Mouse (Mus musculus) T-helper 1 cell (primary cell): ENCODE measurements around the gene Uba52.

ENCODE experiments used
- in situ Hi-C: fragments of 300-600 bp; cut with MboI, MseI; formaldehyde crosslinking; loops from one replicate; pipeline ENCODE4 v1.15.1; 2025; ENCODE audit warnings: high pct_unique_total_duplicates

Uba52 gene

DNA sequence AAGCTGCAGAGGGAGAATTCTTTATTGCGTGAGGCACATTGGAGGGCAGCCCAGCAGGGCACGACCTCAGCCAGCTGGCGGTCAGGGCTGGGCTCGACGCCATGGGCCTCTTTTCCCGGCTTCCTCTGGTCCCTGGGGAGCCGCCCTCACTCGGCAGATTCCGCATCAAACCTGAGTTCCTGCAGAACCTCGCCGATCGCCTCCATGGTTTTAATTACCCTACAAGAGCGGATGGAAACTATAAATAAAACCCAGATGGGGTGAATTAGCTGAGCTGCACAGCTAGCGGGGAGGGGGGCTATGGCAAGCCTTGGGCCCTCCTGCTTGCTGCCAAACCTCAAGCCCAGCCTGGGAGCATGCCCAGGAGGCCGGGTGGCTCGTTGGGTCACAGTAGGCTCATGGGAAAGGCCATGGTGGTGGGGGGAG lies 6.3 kb downstream of the Uba52 start:
- in situ Hi-C loops, result loop anchor here (5.0 kb wide), 1 partner anchor 87 kb away; no protein-coding TSS in a partner anchor

DNA sequence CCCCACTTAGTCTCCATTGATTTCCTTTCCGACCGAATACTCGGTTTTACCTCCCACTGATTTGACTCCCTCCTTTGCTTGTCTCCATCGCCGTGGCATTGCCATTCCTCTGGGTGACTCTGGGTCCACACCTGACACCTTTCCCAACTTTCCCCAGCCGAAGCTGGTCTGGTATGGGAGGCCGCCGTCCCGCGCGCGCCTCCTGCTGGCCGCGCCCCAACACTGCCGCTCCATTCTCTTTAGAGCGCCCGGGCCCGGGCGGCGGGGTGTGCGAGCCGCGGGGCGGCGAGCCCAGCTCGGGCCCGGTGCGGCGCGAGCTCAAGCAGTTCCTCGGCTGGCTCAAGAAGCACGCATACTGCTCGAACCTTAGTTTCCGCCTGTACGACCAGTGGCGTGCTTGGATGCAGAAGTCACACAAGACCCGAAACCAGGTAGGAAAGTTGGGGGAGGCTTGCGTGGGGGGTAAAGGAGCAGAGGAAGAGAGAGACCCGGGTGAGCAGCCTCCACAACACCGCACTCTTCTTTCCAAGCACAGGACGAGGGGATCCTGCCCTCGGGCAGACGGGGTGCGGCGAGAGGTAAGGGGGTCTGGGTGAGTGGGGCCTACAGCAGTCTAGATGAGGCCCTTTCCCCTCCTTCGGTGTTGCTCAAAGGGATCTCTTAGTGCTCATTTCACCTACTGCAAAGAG lies 7.4 kb downstream of the Uba52 start:
- in situ Hi-C loops, result loop anchor here (5.0 kb wide), 1 partner anchor 86 kb away; no protein-coding TSS in a partner anchor

DNA sequence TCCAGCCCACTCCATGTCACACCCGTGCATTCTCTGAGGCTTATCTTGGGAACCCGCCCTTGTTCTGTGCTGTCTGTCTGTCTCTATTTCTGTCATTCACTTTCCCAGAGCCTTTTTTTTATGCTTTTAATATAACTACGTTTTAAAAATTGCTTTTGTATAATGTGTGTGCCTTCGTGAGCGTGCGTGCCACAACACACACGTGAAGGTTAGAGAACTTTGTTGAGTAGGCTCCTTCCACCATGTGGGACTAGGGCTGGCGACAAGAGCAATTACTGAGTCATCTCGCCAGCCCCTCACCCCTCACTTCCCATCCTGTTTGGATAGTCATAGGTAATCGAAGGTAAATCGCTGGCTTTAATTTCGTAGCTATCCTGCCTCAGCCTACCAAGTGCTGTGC lies 8.1 kb downstream of the Uba52 start:
- in situ Hi-C loops, result loop anchor here (5.0 kb wide), 1 partner anchor 85 kb away; no protein-coding TSS in a partner anchor

DNA sequence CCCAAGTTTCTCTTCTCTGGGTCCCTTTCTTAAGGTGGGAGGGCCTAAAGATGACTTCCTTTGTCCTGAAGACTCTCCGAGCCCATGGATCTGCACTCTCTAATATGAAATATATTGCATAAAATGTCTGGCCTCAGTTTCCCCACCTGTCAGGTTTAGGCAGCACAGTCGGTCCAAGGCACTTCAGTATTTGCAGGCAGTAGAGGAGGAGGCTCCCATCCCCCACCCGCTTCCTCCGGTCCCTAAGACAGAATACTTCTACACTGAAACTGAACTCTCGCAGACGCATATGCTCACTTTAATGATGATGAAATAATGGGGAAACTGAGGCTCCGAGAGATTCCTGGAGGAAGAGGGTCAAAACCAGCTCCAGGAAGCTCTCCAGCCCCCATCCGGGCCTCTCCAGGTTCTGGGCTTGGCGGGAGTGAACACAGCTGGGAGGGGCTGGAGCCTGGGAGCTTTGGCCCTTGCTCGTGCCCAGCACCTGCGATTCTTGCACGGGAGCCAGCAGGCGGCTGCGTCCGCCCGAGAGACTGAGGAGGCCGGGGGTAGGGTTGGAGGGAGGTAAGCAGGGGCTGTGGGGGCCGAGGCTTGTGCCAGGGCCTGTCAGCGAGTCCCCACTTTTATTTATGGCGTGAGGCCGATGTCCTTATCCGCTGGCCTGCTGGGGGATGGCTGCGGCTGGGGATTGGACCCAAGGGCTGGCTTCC lies 8.6 kb downstream of the Uba52 start:
- in situ Hi-C loops, result loop anchor here (5.0 kb wide), 1 partner anchor 85 kb away; no protein-coding TSS in a partner anchor

DNA sequence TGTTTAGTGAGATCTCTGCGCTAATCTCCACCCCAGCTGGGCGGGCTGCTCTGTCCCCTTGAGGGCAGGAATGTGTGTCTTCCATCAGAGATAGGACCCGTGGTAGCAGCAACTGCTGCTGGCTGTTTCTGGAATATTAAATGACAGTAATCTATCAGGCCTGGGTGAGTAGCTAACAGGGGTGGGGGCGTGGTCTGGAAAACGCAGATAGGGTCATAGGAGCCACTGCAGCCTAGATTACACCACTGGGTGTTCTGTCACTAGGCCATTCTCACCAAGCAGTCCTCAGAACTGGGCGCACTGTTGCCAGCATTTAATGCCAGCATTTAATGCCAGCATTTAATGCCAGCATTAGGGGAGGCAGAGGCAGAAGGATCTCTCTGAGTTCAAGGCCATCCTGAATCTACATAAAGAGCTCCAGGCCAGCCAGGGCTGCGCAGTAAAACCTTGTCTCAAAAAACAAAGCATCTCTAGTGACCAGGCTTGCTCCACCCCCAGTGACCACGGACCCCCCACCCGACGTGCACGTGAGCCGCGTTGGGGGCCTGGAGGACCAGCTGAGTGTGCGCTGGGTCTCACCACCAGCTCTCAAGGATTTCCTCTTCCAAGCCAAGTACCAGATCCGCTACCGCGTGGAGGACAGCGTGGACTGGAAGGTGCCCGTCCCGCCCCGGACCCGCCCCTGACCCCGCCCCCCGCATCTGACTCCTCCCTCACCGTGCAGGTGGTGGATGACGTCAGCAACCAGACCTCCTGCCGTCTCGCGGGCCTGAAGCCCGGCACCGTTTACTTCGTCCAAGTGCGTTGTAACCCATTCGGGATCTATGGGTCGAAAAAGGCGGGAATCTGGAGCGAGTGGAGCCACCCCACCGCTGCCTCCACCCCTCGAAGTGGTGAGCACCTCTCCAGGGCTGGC lies 10.0 kb downstream of the Uba52 start:
- in situ Hi-C loops, result loop anchor here (5.0 kb wide), 1 partner anchor 83 kb away; no protein-coding TSS in a partner anchor

DNA sequence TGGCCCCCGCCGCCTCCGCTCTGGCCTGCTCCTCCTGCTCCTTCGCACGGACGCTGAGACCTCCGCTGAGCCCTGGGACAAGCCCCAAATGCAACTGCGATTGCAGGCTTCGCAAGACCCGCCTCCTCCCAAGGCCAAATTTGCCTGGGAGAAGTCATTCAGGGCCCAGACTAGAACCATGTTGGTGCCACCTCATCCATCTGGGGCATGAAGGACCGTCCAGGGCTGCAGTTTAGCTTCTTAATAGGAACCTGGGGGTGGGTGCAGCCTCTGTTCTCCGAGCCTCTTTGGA lies 14.9 kb downstream of the Uba52 start:
- in situ Hi-C loops, result no loop called here

DNA sequence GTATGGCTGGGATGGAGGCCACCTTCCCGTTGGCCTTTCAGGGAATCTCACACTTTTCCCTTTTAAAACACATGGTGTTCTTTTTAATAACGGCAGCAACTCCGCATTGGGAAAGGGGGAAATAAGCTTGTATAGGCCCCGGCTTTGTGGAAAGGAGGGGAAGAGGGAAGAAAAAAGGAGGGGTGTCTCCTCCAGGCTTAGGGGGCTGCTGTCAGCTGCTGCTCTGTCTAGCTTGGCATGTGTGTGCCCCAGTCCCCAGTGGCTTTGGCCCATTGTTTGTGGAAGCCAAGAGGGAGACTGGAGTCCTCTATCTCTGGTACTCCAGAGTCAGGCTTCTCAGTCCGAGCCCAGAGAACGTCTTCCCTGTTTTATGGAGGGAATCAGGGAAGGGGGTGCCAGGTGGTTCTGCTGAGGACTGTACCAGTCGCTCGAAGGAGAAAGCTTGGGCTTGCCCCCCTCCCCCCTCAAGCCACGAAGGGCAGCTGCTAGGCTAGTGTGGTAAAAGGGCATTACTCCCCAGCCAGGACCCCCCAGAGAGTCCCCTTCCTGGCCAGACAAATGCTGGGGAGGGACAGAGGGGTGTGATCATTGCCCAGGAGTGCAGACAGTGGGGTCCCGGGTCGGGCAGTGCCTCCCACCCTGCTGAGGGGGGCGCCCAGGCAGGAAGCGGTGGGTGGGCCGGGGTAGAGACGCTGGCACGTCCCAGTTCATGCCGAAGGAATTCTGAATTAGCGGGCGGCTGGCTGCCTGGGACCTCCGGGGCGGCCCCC lies 15.4 kb downstream of the Uba52 start:
- in situ Hi-C loops, result no loop called here

DNA sequence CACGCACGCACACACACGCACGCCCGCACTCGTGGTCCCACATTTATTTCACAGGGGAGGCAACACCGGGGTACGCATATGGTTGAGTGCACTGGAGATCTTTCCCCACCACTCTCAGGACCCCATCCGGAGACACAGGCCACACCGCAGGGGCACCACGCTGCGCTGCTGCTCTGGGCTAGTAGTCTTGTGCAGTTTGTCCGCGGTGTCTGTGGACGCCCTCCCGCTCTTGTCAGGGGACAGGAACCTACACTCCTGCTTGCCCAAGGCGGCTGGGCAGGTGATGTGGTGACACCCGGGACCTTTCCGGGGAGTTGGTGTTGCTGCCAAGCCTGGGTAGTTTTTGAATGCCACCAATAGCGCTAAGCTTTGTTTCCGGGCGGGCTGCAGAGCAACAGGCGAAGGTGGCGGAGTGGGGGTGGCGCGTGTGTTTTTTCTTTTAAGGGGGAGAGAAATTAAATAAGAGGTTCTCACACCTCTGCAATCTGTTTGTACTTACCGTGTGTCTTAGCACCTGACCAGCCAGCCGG lies 16.1 kb downstream of the Uba52 start:
- in situ Hi-C loops, result no loop called here

DNA sequence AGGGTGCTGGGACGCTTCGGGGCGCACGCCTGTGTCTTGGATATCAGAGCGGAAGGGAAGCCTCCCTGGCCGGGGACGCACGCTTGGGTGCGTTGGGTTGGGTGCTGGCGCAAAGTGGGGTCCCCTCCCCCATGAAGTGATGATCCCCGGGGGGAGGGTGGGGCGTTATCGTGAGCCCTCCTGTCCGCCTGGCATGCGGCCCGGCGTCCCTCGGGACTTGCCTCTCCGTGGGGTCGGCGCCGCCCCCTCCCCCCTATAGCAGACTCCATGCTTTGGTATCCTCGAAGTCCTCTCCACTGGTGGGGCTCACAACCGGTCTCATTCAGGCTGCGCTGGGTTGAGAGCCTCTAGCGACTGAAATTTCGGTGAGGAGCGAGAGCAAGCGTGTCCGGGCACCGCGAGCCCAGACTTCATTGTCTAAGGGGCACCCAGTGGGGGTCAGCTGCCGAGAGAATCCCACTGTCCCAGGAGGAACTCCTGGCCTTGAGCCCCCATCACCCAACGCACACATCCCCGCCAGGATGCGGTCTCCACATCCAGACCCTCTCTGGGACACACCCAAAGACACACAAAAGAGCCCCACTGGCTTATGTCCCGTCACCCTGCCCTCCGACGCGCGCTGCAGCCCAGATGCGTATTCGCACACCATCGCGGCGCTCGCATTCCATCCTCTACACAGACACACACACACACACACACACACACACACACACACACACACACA lies 16.7 kb downstream of the Uba52 start:
- in situ Hi-C loops, result no loop called here

DNA sequence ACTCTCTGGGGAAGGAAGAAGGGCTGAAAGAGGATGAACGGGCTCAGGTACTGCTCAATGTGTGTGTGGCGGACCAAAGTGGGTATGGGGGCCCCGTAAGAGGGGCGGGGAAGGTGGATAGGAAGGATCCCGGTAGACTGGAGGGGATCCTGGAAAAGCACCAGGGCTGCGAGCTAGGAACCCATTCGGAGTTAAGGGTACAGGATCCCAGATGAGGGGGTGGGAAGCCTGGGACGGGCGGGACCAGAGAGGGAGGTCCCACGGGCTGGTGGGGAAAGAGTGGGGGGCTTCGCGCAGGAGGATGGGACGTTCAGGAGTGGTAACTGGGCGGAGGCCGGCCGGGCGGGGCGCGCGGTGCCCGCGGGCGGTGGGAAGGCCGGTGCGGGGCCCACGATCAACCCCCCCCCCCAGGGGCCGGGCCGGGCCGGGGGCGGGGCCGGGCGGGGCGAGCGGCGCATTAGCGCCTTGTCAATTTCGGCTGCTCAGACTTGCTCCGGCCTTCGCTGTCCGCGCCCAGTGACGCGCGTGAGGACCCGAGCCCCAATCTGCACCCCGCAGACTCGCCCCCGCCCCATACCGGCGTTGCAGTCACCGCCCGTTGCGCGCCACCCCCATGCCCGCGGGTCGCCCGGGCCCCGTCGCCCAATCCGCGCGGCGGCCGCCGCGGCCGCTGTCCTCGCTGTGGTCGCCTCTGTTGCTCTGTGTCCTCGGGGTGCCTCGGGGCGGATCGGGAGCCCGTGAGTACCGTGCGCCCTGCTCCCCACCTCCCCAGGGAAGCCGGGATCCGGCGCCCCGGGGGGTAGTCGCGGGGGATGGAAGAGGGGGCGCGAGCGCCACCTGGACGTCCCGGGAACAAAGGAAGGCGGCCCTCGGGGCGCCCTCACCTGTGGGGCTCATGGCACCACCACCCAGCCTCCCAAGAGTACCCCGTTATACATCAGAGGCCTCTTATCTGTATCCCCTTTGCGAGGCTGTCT lies 17.6 kb downstream of the Uba52 start, which contains the start of gene Crlf1:
Gene Crlf1, plus strand, starts transcription at position 495 of the 977 bp plus-strand sequence.
- in situ Hi-C loops, result no loop called here

DNA sequence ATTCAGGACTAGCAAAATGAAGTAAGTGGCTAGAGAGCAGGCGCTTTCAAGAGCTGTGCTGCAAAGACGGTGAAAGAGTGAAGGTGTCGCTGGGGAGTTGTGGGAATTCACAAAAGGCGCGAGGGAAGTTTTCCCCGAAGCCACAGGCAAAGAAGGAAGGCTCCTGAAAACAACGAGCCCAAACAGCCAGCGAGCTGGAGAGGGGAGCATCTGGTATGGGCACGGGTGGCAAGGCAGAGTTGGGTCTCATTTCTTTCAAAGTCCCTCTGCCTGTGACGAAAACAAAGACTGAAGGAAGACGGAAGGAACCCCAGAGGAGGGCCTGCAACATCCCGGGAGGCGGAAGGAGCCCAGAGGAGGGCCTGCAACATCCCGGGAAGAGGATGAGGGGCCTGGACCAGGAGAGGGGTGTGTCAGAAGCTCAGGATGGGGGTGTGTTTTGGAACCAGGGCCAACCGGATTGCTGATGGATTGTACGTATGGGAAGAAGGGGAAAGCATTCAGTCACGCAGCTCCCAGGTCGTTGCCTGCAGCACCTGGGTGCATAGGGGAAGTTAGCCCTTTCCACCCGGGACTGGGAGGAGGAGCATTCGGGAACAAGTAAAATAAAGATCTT lies 19.6 kb downstream of the Uba52 start:
- in situ Hi-C loops, result no loop called here

DNA sequence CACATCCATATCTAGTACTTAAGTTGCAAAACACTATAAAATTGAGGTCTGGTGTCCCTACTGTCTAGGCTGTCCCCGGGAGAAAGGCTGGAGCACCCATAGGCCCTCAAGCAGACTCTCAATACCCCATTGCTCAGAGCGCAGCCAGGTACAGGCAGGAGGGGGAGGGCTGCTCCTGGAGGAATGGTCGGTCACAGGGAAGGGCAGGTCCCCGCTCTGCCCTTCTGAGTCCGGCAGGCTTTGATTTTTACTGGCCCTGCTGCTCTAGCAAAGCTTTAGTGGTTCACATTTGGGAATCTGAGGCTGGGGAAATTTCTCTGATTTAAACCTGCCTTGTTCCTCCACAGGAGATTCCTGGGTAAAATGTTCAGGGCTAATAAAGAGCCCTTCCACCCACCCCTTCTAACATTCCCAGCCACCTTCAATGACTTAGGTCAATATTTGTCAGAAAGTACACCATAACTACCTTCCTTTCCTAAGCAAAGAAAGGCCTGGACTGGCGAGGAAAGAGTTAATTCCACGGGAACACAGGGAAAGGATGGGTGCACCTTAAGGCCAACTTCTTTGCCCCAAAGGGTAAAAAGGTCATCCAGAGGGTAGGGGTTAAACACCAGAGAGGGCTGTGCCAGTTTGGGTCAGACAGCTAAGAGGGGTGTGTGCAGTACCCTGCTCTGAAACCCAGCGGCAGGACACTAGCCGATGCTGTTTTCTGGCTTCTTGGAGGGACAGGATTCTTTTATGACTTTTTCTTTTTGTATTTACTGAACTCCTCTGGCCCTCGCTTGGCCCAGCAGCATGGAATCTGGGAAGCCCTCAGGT lies 20.3 kb downstream of the Uba52 start:
- in situ Hi-C loops, result no loop called here

DNA sequence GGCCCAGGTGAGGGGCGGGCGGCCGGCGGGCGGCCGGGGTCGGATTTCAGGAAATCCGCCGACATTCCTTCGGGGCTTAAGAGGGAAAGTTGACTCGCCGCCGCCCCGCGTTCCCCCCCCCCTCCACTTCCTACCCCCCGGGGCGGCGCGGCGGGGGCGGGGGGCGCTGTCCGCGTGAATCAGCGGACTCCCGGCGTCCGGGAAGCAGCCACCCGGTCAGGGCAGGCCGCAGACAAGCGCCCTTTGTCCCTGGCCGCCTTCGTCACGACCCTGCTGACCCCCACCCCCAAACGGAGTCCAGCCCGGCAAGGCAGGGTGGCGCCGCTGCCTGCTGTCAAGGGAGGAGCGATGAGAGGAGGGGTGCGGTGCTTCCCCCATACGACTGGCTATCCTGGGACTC lies 21.0 kb downstream of the Uba52 start:
- in situ Hi-C loops, result no loop called here

DNA sequence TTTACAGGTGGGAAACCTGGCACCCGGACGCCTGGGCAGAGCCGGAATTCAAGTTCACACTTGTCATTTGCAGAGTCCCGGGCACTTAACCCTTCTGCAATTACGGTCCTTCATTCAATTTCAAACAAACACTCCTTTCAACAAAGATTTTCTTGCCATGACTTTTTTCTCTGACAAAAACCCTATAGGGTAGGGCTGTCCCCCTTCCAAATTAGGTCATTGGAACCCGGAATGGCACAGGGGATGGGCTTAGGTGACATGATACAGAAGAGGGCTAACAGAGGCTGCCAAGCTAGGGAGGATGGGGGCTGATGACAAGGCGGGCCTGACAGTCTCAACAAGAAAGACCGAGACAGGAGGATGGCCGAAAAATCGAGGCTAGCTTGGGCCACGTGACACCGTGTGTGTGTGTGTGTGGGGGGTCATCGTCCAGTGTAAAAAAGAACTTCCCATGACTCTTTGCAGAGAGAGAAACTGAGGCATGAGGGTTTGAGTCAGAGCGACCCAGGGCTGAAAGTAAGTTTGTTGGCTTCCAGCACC lies 21.6 kb downstream of the Uba52 start:
- in situ Hi-C loops, result no loop called here

DNA sequence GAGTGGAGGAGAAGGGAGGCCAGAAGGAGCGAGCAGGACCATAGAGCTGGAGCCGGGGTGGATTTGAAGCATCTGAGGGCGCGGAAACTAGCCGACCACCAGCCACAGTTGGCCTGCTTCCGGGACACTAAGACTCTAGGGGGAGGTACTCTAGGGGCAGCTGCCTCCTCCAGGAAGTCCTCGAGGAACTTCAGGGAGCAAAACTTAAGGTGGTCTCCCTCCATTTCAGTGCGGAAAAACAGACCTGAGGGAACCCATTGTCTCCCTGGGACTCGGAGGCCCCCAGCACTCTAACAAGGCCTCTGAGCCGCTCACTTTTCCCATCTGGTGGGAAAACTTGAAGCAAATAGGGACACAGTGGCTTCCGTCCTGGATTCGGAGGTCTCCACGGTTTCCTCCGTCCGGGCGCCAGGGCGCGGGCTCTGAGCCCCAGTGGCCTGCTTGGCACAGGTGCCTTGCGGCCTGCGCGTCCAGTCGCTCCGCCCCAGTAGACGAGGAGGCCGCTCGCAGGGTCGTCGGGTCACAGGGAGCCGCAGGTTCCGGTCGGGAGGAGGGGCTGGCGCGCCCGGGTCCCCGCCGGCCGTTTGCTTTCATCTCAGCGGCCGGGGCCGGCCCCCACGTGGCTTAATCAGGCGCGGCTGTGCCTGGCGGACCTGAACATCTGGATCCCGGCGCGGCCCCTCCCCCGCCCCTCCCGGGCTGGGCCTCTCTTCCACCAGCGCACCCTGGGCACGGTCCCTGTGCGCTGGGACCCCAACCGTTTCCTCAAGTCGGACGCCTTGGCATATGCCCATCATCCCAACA lies 22.4 kb downstream of the Uba52 start:
- in situ Hi-C loops, result no loop called here

DNA sequence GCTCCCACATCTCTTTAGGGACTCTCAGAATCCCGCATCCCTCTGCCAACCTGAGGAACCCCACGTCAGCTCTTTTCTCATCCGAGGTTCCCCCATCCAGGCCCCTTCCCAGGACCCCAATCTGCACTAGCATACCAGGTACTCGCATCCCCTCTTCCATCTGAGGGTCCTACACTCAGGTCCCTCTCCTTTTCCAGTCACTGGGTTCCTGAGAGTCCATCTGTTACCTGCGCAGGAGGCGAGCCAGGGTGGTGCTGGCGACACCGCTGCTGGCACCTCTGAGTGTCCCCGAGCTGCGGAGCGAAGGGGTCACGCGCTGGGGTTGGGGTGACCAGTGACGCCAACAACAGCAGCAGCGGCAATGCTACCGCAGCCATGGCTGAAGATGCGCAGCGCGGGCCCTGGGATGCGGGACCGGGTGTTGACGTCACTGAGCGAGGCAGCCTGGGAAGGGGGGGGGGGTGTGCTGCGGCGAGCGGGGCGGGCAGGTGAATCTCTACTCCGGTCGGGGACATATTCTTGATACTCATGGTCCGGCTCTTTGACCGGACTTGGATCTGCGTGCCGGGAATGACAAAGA lies 23.6 kb downstream of the Uba52 start, which contains the start of gene Tmem59l:
Gene Tmem59l, minus strand, starts transcription at position 418 of the 580 bp plus-strand sequence.
- in situ Hi-C loops, result no loop called here
